Mouse (Mus musculus) limb, embryonic 14.5 days (tissue): ENCODE data around the gene Rgs10. TPM values are rescaled to one million over a fixed set of nuclear protein-coding genes. Genes with fewer than 3 reads are reported as not detected.

ENCODE experiments used
- ATAC-seq: fragments of 200-750 bp; cut with Nextera tagmentation; 2 replicates; pipeline ENCODE4 v1.8.0; 2017; ENCODE audit warnings: low read depth, moderate number of reproducible peaks, moderate TSS enrichment; ENCODE audit not compliant: low FRiP score
- DNase-seq: peaks from one replicate; pipeline ENCODE4 v3.0.0-alpha.2; 2015; ENCODE audit warnings: low spot score
- H3K27ac ChIP-seq: fragments of 300-500 bp; sonication (generic); replicated peaks from 2 replicates; pipeline ENCODE4 v1.5.1; 2014; ENCODE audit warnings: low read depth, mild to moderate bottlenecking, low read length, moderate library complexity, mixed read lengths
- H3K27me3 ChIP-seq: fragments of 300-500 bp; sonication (generic); 2 replicates; pipeline ENCODE4 v1.6.1; 2014; ENCODE audit warnings: low read length, mixed read lengths; ENCODE audit not compliant: control insufficient read depth, insufficient read depth
- H3K36me3 ChIP-seq: fragments of 300-500 bp; sonication (generic); 2 replicates; pipeline ENCODE4 v1.6.1; 2014; ENCODE audit warnings: mild to moderate bottlenecking, low read length, moderate library complexity, mixed read lengths; ENCODE audit not compliant: control insufficient read depth, insufficient read depth
- H3K4me1 ChIP-seq: fragments of 300-500 bp; sonication (generic); 2 replicates; pipeline ENCODE4 v1.6.1; 2014; ENCODE audit warnings: antibody characterized with exemption, low read length, mixed read lengths; ENCODE audit not compliant: control insufficient read depth, insufficient read depth
- H3K4me2 ChIP-seq: fragments of 300-500 bp; sonication (generic); replicated peaks from 2 replicates; pipeline ENCODE4 v1.6.1; 2014; ENCODE audit warnings: low read depth, mild to moderate bottlenecking, low read length, moderate library complexity; ENCODE audit not compliant: severe bottlenecking
- H3K4me3 ChIP-seq: fragments of 300-500 bp; sonication (generic); replicated peaks from 2 replicates; pipeline ENCODE4 v1.5.1; 2014; ENCODE audit warnings: low read length
- H3K9ac ChIP-seq: fragments of 300-500 bp; sonication (generic); 2 replicates; pipeline ENCODE4 v1.6.1; 2014; ENCODE audit warnings: mild to moderate bottlenecking, low read depth, low read length, moderate library complexity; ENCODE audit not compliant: severe bottlenecking
- H3K9me3 ChIP-seq: fragments of 300-500 bp; sonication (generic); 2 replicates; pipeline ENCODE4 v1.6.1; 2016; ENCODE audit warnings: low read length; ENCODE audit not compliant: control insufficient read depth
- POLR2A ChIP-seq: fragments of 200-500 bp; IDR thresholded peaks from 2 replicates; pipeline ENCODE4 v1.8.0; 2012; ENCODE audit warnings: inconsistent platforms, mild to moderate bottlenecking, moderate library complexity, borderline replicate concordance; ENCODE audit not compliant: insufficient read depth, insufficient read length; ENCODE audit errors: extremely low read depth
- WGBS: fragments of 180-500 bp; shearing (Covaris S2); extraction: QIAGEN DNeasy Blood & Tissue Kit; methylation state at CpG from one replicate; pipeline ENCODE4 v1.1.7; 2014; 5-methylcytosine and 5-hydroxymethylcytosine counted together
- polyA plus RNA-seq, 2 experiments: library from polyadenylated mRNA; depleted of rRNA in 1 of 2; stranded (reverse) in 1 of 2; unstranded in 1 of 2; fragments of >200 nt; fragmentation: Nextera tagmentation in 1 of 2; extraction: Ambion mirVana in 1 of 2; gene quantifications; 2 replicates each; pipeline versions ENCODE4 v1.2.1 to v1.2.3; 2012 to 2014

Rgs10 gene
- polyA plus RNA-seq, 2 experiments = 13.6 to 17.7 TPM

DNA sequence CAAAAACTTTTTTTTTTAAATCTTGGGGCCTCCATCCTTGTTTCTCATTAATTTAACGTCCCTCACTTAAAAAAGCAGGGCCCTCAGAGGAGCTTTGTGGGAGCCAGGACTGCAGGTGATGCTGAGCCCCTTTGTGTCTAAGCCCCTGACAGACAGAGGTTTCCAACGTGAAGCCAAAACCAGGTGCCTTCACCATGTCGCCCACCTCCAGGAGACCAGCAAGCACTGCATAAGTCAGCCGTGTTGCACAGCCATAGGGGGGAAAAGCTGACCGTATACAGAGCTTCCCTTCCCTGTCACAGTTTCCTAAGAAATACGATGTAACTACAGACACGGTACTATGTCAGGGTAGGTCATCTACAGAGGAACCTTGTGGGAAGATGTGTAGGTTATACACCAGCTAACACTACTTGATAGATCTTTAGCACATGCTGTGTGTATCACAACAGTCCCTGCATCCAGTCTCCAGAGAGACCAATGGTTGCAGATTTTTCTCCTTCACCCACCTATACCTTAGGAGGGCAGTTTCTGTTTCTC is 35.3 kb downstream of the Rgs10 start:
- Histone ChIP-seq H3K4me1 (no peaks in the 10 kb centered on the region), H3K27ac (no peak overlapping the region), H3K4me2 (no peak overlapping the region), H3K4me3 (no peak overlapping the region), H3K9me3 (no peaks in the 10 kb centered on the region), H3K36me3 (no peaks in the 10 kb centered on the region), H3K27me3 (no peaks in the 10 kb centered on the region), H3K9ac (no peak overlapping the region)
- no peak for DNase-seq
- 73% methylated on average over 7 of the region's 7 CpGs for WGBS
- no peak for TF ChIP-seq POLR2A
- no peak for ATAC-seq

GRCm38 (mm10) chr7:128382527-128382860 is 36.1 kb downstream of the Rgs10 start:
- TF ChIP-seq POLR2A = no peak

DNA sequence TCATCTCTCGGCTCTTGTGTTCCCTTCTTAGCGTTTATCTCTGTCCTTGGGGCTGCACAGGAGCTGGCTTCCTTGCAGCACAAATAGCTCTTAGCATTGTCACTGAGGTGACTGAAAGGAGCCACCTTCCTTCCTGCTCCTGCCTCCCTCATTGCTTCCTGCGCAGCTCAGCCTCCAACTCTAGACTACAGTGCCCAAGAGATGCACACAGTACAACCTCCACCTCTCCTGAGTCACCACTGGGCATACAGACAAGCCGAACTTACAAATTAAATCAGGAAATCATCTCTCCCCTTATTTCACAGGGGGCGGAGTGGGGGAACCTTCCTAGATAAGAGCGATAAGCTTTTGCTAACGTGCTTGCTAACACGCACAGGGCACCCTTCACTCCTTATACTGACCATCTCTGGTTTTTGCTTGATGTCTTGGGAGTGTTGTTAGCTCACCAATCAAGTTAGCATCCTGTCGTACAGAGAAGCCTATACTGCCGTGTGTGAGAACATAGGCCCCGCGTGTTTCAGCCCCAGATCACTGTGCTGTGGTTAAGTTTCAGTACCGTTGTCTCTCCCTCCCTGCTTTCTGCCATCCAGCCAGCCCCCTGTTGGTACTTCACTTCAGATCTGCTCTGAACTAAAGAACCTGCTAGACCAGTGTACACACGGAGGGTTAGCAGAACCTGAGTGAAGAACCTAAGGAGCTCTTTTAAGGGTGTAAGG is 36.6 kb downstream of the Rgs10 start:
- ATAC-seq = no peak
- Histone ChIP-seq H3K27me3 (no peaks in the 10 kb centered on the region), H3K9me3 (no peaks in the 10 kb centered on the region), H3K4me3 (no peak overlapping the region), H3K4me2 (no peak overlapping the region), H3K9ac (no peak overlapping the region), H3K27ac (no peak overlapping the region), H3K4me1 (no peaks in the 10 kb centered on the region), H3K36me3 (no peaks in the 10 kb centered on the region)
- WGBS = 81% methylated on average over 14 of the region's 14 CpGs
- no peak for TF ChIP-seq POLR2A
- no peak for DNase-seq

More at GRCm38 (mm10) chr7:128382527-128382860, 36.1 kb downstream of the Rgs10 start:
- no peaks in the 10 kb centered on the region for H3K27me3 ChIP-seq
- H3K9me3 ChIP-seq = no peaks in the 10 kb centered on the region
- 91% methylated on average over 6 of the region's 6 CpGs for WGBS
- H3K9ac ChIP-seq = no peak overlapping the region
- H3K36me3 ChIP-seq = no peaks in the 10 kb centered on the region
- H3K4me3 ChIP-seq = no peak overlapping the region
- H3K4me2 ChIP-seq = no peak overlapping the region
- no peak for ATAC-seq
- no peak for DNase-seq
- no peak overlapping the region for H3K27ac ChIP-seq
- no peaks in the 10 kb centered on the region for H3K4me1 ChIP-seq

DNA sequence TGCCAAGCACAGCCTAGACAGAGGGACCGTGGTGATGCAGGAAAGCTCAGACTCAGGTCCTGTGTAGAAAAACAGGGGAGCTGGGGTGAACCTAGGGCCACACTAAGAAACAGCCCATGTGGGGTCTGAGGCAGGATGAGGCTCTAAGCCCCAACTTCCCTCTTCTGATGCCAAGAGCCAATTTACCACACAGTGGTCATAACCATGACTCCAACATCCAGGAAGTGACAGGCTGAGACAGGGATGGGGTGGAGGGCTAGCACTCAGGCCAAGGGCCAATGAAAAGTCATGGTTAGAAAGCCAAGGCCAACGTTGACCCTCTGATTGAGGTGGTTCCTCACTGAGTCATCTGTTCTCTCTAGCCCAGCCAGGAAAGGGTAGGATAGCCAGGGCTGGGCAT is 37.6 kb downstream of the Rgs10 start:
- H3K4me2 ChIP-seq = no peak overlapping the region
- H3K9me3 ChIP-seq = no peaks in the 10 kb centered on the region
- no peaks in the 10 kb centered on the region for H3K27me3 ChIP-seq
- no peak overlapping the region for H3K9ac ChIP-seq
- H3K4me3 ChIP-seq = no peak overlapping the region
- WGBS = 81% methylated on average over 2 of the region's 2 CpGs
- H3K4me1 ChIP-seq = no peaks in the 10 kb centered on the region
- H3K36me3 ChIP-seq = no peaks in the 10 kb centered on the region
- ATAC-seq (no peak), DNase-seq (no peak)
- no peak for TF ChIP-seq POLR2A
- no peak overlapping the region for H3K27ac ChIP-seq

- DNase-seq (peak; percentile 7), ATAC-seq (peak; percentile 62; the same call in 1 of the 2 replicates)
- no peaks in the 10 kb centered on the region for H3K27me3 ChIP-seq
- H3K4me2 ChIP-seq = no peak overlapping the region
- H3K9me3 ChIP-seq = no peaks in the 10 kb centered on the region
- no peak overlapping the region for H3K9ac ChIP-seq
- no peaks in the 10 kb centered on the region for H3K4me1 ChIP-seq
- H3K36me3 ChIP-seq = no peaks in the 10 kb centered on the region
- no peak for TF ChIP-seq POLR2A
- no peak overlapping the region for H3K4me3 ChIP-seq
- WGBS = 52% methylated on average over 16 of the region's 16 CpGs
- H3K27ac ChIP-seq = no peak overlapping the region
Measured at GRCm38 (mm10) chr7:128379162-128379805, 39.3 kb downstream of the Rgs10 start.
